Mouse (Mus musculus) hindbrain, embryonic 16.5 days (tissue): ENCODE measurements around the gene ccdc198. TPM values are rescaled to one million over a fixed set of nuclear protein-coding genes. Genes with fewer than 3 reads are reported as not detected.
"Not testable (repeated sequence)": the region's sequence is repeated elsewhere in the genome, so short reads cannot be mapped to it uniquely, and the experiment has no call there.

Experiments used
- ATAC-seq: fragments of 200-750 bp; cut with Nextera tagmentation; 2 replicates; pipeline ENCODE4 v1.8.0; 2017; ENCODE audit warnings: moderate TSS enrichment, moderate library complexity
- H3K27ac ChIP-seq: fragments of 300-500 bp; sonication (generic); 2 replicates; pipeline ENCODE4 v1.5.1; 2014; ENCODE audit warnings: low read depth, mild to moderate bottlenecking, control low read depth, low read length, moderate library complexity
- H3K27me3 ChIP-seq: fragments of 300-500 bp; sonication (generic); replicated peaks from 2 replicates; pipeline ENCODE4 v1.6.1; 2014; ENCODE audit warnings: low read length; ENCODE audit not compliant: control insufficient read depth, insufficient read depth
- H3K36me3 ChIP-seq: fragments of 300-500 bp; sonication (generic); 2 replicates; pipeline ENCODE4 v1.6.1; 2014; ENCODE audit warnings: mild to moderate bottlenecking, low read length, moderate library complexity, mixed read lengths; ENCODE audit not compliant: control insufficient read depth, insufficient read depth
- H3K4me1 ChIP-seq: fragments of 300-500 bp; sonication (generic); 2 replicates; pipeline ENCODE4 v1.6.1; 2014; ENCODE audit warnings: low read depth, low read length; ENCODE audit not compliant: control insufficient read depth, insufficient read depth
- H3K4me2 ChIP-seq: fragments of 300-500 bp; sonication (generic); 2 replicates; pipeline ENCODE4 v1.6.1; 2014; ENCODE audit warnings: mild to moderate bottlenecking, low read length, control low read depth, moderate library complexity
- H3K4me3 ChIP-seq: fragments of 300-500 bp; sonication (generic); 2 replicates; pipeline ENCODE4 v1.5.1; 2014; ENCODE audit warnings: mild to moderate bottlenecking, low read length, control low read depth, moderate library complexity
- H3K9ac ChIP-seq: fragments of 300-500 bp; sonication (generic); 2 replicates; pipeline ENCODE4 v1.6.1; 2014; ENCODE audit warnings: low read depth, mild to moderate bottlenecking, control low read depth, low read length, moderate library complexity
- H3K9me3 ChIP-seq: fragments of 300-500 bp; sonication (generic); 2 replicates; pipeline ENCODE4 v1.6.1; 2014; ENCODE audit warnings: mild to moderate bottlenecking, low read length, moderate library complexity; ENCODE audit not compliant: control insufficient read depth
- WGBS: fragments of 180-500 bp; shearing (Covaris S2); extraction: QIAGEN DNeasy Blood & Tissue Kit; methylation state at CpG from one replicate; pipeline ENCODE4 v1.1.7; 2014; 5-methylcytosine and 5-hydroxymethylcytosine counted together
- polyA plus RNA-seq: library from polyadenylated mRNA; unstranded; fragments of >200 nt; fragmentation: Nextera tagmentation; extraction: Ambion mirVana; gene quantifications from 2 replicates; pipeline ENCODE4 v1.2.1, GENCODE M21; 2015

The ccdc198 gene
- 0.11 and 0.19 TPM in 2 replicates for polyA plus RNA-seq

DNA sequence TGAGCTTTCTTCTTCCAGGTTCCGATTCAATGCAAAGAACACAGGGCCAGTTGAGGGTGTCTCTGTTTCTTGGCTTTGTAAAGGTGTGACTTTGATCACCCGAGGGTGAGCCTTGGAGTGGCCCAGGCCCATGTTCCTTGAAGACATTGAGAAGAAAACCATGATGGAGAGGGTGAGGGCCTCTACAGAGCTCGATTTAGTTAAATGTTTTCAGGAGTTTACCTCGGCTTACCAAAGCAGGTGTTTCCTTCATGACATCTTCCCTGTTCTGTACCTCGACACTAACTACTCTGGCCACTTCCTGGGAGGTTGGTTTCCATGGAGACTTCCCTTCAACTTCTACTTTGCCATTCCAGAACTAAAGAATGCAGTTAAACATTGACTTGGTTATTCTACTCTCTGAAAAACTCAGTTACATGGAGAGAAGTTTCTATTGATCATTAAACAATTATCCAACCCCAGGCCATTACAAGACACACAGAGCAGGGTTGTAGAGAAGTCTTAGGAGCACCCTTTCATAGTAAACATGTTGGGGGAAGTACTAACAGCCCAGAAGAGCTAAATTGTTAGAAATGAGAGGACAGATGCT lies at the start of gene ccdc198:
Gene ccdc198, minus strand, starts transcription at position 349 of the 589 bp plus-strand sequence.
- Histone ChIP-seq H3K36me3 (no peaks in the 10 kb centered on the region), H3K27ac (no peak within 1 kb of the TSS)
- 51% methylated on average over 5 of the region's 5 CpGs for WGBS

DNA sequence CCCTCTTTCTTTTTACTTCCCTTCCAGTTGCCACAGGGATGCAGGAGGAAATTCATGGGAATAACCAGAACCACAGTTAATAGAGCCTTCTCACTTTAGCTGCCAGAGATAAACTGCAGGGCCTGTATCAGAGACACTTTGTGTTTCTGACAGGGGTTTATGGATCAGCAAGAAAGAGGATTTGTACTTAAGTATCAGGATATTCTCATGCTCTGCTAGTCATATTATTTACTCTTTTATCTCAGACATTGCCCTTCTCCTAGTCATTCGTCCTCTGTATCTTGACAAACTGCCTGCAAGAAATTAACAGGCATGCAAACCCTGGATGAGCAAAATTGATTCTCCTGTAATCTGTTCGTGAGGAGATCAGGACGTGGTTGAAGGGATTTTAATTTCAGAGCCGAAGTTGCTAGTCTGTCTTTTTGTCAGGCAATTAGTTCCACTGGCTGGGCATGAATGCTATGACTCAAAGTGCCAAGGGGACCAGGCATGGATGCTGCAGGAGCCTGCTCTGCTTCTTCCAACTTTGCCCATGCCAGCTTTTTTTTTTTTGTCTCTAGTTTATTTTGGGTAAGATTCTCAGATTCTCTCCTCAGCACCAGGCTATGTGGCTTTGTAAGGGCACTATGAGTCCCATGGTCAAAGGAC lies 48.7 kb upstream of the ccdc198 start:
- no peaks in the 10 kb centered on the region for H3K36me3 ChIP-seq
- 16% methylated on average over 4 of the region's 4 CpGs for WGBS

More for the DNA sequence above, at the start of gene ccdc198:
- Histone ChIP-seq H3K27me3 (no peaks in the 10 kb centered on the region), H3K4me3 (no peak within 1 kb of the TSS), H3K9me3 (no peaks in the 10 kb centered on the region), H3K4me1 (no peaks in the 10 kb centered on the region), H3K4me2 (no peak within 1 kb of the TSS), H3K9ac (no peak within 1 kb of the TSS)
- no peak for ATAC-seq

DNA sequence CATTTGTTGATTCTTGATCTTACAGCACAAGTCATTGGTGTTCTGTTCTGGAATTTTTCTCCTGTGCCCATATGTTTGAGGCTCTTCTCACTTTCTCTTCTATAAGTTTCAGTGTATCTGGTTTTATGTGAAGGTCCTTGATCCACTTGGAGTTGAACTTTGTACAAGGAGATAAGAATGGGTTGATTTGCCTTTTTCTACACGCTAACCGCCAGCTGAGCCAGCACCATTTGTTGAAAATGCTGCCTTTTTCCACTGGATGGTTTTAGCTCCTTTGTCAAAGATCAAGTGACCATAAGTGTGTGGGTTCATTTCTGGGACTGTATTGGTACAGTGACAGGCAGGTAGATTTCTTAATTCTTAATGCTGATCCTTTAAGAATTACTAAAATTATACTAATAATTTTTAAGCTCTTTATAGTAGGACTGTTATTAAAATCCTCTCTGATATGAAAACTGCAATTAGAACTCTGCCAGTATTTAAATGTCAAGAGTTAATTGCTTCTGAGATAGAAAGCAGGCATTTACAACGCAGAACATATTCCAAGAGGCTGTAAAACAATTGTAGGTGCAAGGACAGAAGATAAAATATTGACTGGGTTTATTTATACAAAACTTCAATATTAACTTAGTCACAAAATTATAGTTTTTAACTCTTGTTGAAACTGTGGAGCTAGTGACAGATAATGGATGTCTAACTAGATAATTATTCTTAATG lies 44.9 kb upstream of the ccdc198 start:
- ATAC-seq = no peak
- no peak overlapping the region for H3K27ac ChIP-seq
- 85% methylated on average over 3 of the region's 3 CpGs for WGBS
- H3K27me3 ChIP-seq = no peaks in the 10 kb centered on the region
- no peaks in the 10 kb centered on the region for H3K36me3 ChIP-seq
- H3K4me1 ChIP-seq = peaks cover 3% of the 10 kb centered on the region; the same call in 1 of the 2 replicates
- H3K9ac ChIP-seq = no peak overlapping the region
- H3K4me3 ChIP-seq = no peak overlapping the region
- H3K4me2 ChIP-seq = no peak overlapping the region
- H3K9me3 ChIP-seq = no peaks in the 10 kb centered on the region

More for the DNA sequence above, 48.7 kb upstream of the ccdc198 start:
- Histone ChIP-seq H3K4me1 (peaks cover 3% of the 10 kb centered on the region; the same call in 1 of the 2 replicates), H3K4me3 (no peak overlapping the region), H3K4me2 (no peak overlapping the region), H3K27ac (peak overlapping the region; percentile 59), H3K9me3 (no peaks in the 10 kb centered on the region), H3K27me3 (no peaks in the 10 kb centered on the region), H3K9ac (no peak overlapping the region)
- ATAC-seq = peak; percentile 94

DNA sequence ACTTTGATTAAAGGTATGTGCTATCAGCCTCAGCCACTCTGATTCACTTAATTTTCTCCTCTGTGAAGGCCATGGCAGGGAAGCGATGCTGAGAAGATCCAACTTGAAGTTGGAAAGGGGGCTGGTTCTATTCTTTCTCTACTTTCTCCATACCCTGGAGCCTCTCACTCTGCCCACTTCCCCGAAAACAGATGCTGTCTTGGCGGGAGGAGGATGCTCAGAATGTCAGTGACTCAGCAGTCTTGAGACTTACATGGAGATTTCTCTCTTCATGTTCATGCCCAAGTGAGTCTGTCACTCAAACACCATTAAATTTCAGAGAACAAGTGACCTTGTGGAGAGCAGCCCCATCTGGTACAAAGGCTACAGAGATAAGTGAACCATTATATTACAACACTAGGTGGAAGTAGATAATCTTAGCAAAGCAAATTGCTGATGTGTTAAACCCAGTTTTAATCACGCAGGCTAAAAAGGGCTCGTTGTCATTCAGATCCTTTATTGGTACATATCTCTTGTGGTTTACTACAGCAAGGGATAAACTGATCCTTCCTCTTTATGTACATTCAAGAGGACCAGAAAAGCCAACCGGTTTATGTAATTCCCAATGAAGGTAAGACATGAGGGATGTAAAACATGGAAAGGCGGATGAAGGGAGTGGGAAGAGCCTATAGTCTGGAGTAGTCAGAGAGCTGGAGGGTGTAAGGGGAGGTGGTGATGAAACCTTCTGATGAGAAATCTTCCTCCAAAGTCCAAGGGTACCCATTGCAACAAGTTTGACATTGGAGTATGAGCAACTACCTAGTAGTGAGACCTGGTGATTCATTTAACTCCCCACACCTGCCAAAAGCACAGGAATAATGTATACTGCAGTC lies 38.7 kb upstream of the ccdc198 start:
- no peak overlapping the region for H3K9ac ChIP-seq
- no peak for ATAC-seq
- WGBS = 84% methylated on average over 7 of the region's 7 CpGs
- no peak overlapping the region for H3K4me3 ChIP-seq
- no peaks in the 10 kb centered on the region for H3K9me3 ChIP-seq
- H3K27me3 ChIP-seq = no peaks in the 10 kb centered on the region
- H3K4me1 ChIP-seq = no peaks in the 10 kb centered on the region
- no peak overlapping the region for H3K4me2 ChIP-seq
- no peak overlapping the region for H3K27ac ChIP-seq
- no peaks in the 10 kb centered on the region for H3K36me3 ChIP-seq

DNA sequence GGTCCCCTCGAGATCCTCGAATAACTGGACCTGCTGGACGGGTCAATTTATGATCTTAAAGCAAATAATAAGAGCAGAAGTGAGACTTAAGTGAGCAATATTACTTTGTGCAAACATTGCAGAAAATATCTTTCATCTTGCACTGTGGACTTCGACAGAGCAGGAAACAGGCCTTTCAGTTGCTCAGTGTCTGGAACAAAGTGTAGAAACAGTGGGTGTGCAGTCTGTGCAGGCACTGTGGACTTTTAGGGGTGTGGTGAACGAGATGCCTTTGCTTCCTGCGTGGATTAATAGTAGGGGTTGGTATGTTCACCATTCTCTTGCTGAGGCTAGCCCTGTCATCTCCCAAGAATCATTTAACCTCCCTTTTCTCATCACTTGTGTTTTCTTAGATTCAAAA lies 33.6 kb upstream of the ccdc198 start:
- H3K36me3 ChIP-seq = no peaks in the 10 kb centered on the region
- no peak overlapping the region for H3K4me3 ChIP-seq
- H3K27me3 ChIP-seq = no peaks in the 10 kb centered on the region
- no peaks in the 10 kb centered on the region for H3K9me3 ChIP-seq
- no peaks in the 10 kb centered on the region for H3K4me1 ChIP-seq
- WGBS = 84% methylated on average over 6 of the region's 6 CpGs
- no peak for ATAC-seq
- H3K4me2 ChIP-seq = no peak overlapping the region
- H3K27ac ChIP-seq = no peak overlapping the region
- H3K9ac ChIP-seq = no peak overlapping the region

DNA sequence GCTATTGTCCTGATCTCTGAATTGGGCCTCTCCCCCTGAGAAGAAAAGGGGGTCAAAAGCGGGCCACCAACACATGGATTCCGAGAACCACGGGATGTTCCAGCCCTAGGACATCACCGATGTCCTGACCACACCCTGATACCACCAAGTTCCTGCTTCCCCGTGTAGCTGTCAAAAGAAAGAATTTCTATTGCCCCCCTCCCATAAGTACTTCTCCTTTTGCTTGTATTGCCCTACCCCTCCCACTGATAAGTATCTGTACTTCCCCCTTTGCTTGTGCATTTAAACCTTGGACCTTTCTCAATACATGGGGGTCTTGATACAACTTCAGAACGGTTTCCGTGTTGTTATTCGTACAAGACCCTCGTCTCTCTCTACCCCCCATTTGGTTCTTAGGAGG lies 33.2 kb upstream of the ccdc198 start:
- not testable (repeated sequence) for H3K27ac ChIP-seq, H3K4me1 ChIP-seq, H3K9ac ChIP-seq, H3K36me3 ChIP-seq, ATAC-seq, H3K4me2 ChIP-seq, H3K9me3 ChIP-seq, H3K27me3 ChIP-seq, H3K4me3 ChIP-seq
- 88% methylated on average over 9 of the region's 9 CpGs for whole genome bisulfite sequencing

DNA sequence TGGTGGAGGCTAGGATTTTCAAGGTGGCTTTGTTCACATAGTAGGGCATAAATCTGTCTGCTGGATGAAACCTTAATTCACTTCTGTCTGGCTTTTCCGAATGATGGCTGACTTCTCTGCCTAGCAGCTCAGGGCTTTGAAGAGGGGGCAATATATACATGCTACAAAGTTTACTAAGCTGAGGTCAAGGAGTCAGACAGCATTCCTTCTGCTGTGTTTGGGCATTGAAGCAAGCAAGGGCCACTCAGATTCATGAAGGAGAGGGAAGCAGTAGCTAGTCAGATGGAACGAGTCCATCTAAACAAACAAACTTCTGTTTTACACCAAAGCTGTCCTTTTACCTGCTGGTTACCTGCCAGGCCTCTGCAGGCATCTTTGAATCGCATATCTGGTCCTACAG lies 32.4 kb upstream of the ccdc198 start:
- no peaks in the 10 kb centered on the region for H3K36me3 ChIP-seq
- no peaks in the 10 kb centered on the region for H3K27me3 ChIP-seq
- 77% methylated on average over 3 of the region's 3 CpGs for WGBS
- no peak overlapping the region for H3K4me2 ChIP-seq
- H3K9me3 ChIP-seq = no peaks in the 10 kb centered on the region
- no peaks in the 10 kb centered on the region for H3K4me1 ChIP-seq
- no peak overlapping the region for H3K4me3 ChIP-seq
- no peak for ATAC-seq
- no peak overlapping the region for H3K9ac ChIP-seq
- no peak overlapping the region for H3K27ac ChIP-seq

DNA sequence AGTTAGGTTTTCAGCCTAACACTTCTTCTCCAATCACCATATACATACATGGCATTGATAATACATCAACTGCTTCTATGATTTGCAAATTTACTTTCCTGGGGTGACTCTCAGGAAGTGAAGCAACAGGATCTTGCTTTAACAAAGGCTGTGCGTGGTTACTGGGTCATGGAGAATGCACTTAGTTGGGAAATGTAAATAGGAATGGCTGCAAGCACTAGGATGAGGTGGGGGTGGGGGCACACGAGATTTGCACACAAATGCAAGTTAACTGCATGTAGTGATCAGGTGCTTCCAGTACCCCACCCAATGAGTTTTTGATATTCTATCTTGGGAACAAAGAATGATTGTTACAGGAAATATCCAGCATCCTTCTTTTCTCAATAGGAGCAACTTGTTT lies 30.1 kb upstream of the ccdc198 start:
- no peaks in the 10 kb centered on the region for H3K36me3 ChIP-seq
- ATAC-seq = no peak
- H3K4me3 ChIP-seq = no peak overlapping the region
- H3K9ac ChIP-seq = no peak overlapping the region
- H3K27me3 ChIP-seq = no peaks in the 10 kb centered on the region
- no peak overlapping the region for H3K4me2 ChIP-seq
- H3K27ac ChIP-seq = no peak overlapping the region
- no peaks in the 10 kb centered on the region for H3K9me3 ChIP-seq
- no peaks in the 10 kb centered on the region for H3K4me1 ChIP-seq
- WGBS = 31% methylated on average over 2 of the region's 2 CpGs
